In the genomic region with DNA sequence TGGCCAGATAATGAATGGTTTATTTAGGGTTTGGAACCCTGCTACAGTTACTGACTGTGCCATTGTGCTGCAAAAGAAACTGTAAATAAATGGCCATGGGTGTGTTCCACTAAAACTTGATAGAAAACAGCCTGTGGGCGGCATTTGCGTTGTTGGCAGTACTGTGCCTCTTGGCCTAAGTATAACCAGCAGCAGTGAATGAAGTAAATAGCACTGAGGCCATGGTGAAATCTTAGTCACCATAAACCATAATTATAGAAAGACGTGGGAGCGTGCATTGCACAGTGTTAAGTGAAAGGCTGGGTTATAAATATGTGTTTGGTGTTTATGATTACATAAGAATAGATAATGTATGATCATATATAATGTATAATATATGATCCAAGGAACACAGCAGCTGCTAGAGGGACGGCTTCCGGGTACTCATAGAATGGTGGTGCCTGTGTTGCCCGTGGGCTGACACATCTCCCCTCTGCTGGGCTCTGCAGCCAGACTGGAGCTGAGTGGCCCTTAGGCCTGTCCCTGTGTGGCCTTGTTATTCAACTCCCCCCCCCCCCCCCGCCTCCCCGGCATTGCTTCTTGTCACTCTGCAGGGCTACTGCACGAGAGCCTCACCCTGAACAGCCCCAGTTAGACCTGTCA, we compare ENCODE assay signal across 15 mouse cellular contexts. TPM values are rescaled to one million over a fixed set of nuclear protein-coding genes. Genes with fewer than 3 reads are reported as not detected.
DNase-seq lines count a peak whose midpoint lies in the region; ATAC-seq and TF ChIP-seq lines count a peak whose summit lies in the region.
"Had no signal": no experiment of that assay in that cellular context is flagged by ENCODE, and none has a peak within 500 bp of the region (broad histone marks: within the 10 kb centered on the region; RNA-seq: fewer than 3 reads in every experiment).

No protein-coding gene starts in this region.

- H3K27me3 ChIP-seq in heart, embryonic 10.5 days (ENCODE audit: insufficient read depth, poor library complexity, severe bottlenecking), result no peaks in the 10 kb centered on the region
- no peaks in the 10 kb centered on the region for H3K27me3 ChIP-seq in limb, embryonic 12.5 days
- no peaks in the 10 kb centered on the region for H3K27me3 ChIP-seq in limb, embryonic 10.5 days (ENCODE audit: low read depth, poor library complexity, severe bottlenecking)
- H3K27me3 ChIP-seq in heart, postnatal 0 days (ENCODE audit: control insufficient read depth, insufficient read depth, low read length), result no peaks in the 10 kb centered on the region
- H3K27me3 ChIP-seq: CH12.LX had no signal

- H3K4me1 ChIP-seq in heart, embryonic 10.5 days, result peaks cover 43% of the 10 kb centered on the region
- H3K4me1 ChIP-seq in limb, embryonic 12.5 days (replicated peaks), result peaks cover 13% of the 10 kb centered on the region
- peaks cover 26% of the 10 kb centered on the region for H3K4me1 ChIP-seq in limb, embryonic 10.5 days
- H3K4me1 ChIP-seq in heart, postnatal 0 days (ENCODE audit: control insufficient read depth, insufficient read depth), result no peaks in the 10 kb centered on the region

- TF ChIP-seq EP300 in heart, postnatal 0 days (IDR thresholded peaks at IDR 0.05; ENCODE audit: low read depth), result no peak

- no peak for TF ChIP-seq CTCF in heart, postnatal 0 days (IDR thresholded peaks at IDR 0.05; ENCODE audit: low read depth)

- peaks cover 4% of the 10 kb centered on the region; the same call in 1 of the 2 replicates for H3K36me3 ChIP-seq in heart, embryonic 10.5 days
- peaks cover 27% of the 10 kb centered on the region; the same call in 1 of the 2 replicates for H3K36me3 ChIP-seq in limb, embryonic 12.5 days
- no peaks in the 10 kb centered on the region for H3K36me3 ChIP-seq in limb, embryonic 10.5 days
- H3K36me3 ChIP-seq in heart, postnatal 0 days (replicated peaks; ENCODE audit: control insufficient read depth, insufficient read depth, low read length), result no peaks in the 10 kb centered on the region

- H3K9ac ChIP-seq in limb, embryonic 12.5 days (replicated peaks), result no peak overlapping the region
- H3K9ac ChIP-seq in heart, postnatal 0 days (replicated peaks; ENCODE audit: low read depth, low read length), result no peak overlapping the region

- H3K4me2 ChIP-seq in limb, embryonic 12.5 days, result no peak overlapping the region
- H3K4me2 ChIP-seq in heart, postnatal 0 days (ENCODE audit: low read depth, low read length), result 0 out of 2 replicates have a peak overlapping the region, but pooled peaks have one; percentile 21

- no peak for DNase-seq in heart, embryonic 10.5 days (ENCODE audit: low spot score)
- no peak for DNase-seq in heart, adult 9 months (ENCODE audit: low spot score in 2 of 2)
- no peak for DNase-seq in limb, embryonic 10.5 days (ENCODE audit: low spot score)
- peak; percentile 82 for DNase-seq in brain, adult 2 months (ENCODE audit: low read depth, low spot score)
- DNase-seq in heart, postnatal 0 days (ENCODE audit: low spot score), result no peak
- DNase-seq in urinary bladder, adult 18-20 months (ENCODE audit: low spot score in 2 of 2), result no peak
- DNase-seq in ovary, postnatal 14 days (ENCODE audit: low spot score), result no peak
- DNase-seq: adrenal gland, adult 8-10 months; kidney, adult 11 months had no signal

- 0 out of 2 replicates have a peak, but pooled peaks have one; percentile 16 for ATAC-seq in limb, embryonic 12.5 days (ENCODE audit: insufficient number of reproducible peaks, insufficient read depth, low FRiP score, low TSS enrichment, low read depth)
- no peak for ATAC-seq in heart, postnatal 0 days (ENCODE audit: insufficient read depth, low read depth)

- H3K9me3 ChIP-seq in heart, embryonic 10.5 days, result no peaks in the 10 kb centered on the region
- H3K9me3 ChIP-seq in limb, embryonic 12.5 days, result no peaks in the 10 kb centered on the region
- H3K9me3 ChIP-seq in limb, embryonic 10.5 days (replicated peaks), result no peaks in the 10 kb centered on the region
- no peaks in the 10 kb centered on the region for H3K9me3 ChIP-seq in heart, postnatal 0 days (replicated peaks; ENCODE audit: control insufficient read depth, low read length)

- H3K4me3 ChIP-seq in heart, embryonic 10.5 days, result peak overlapping the region; percentile 29
- no peak overlapping the region for H3K4me3 ChIP-seq in limb, embryonic 12.5 days (replicated peaks)
- no peak overlapping the region for H3K4me3 ChIP-seq in limb, embryonic 10.5 days
- no peak overlapping the region for H3K4me3 ChIP-seq in heart, postnatal 0 days (ENCODE audit: low read depth, low read length)
- H3K4me3 ChIP-seq: myocyte had no signal

- H3K27ac ChIP-seq in heart, embryonic 10.5 days, result 0 out of 2 replicates have a peak overlapping the region, but pooled peaks have one; percentile 42
- no peak overlapping the region for H3K27ac ChIP-seq in limb, embryonic 12.5 days
- H3K27ac ChIP-seq in limb, embryonic 10.5 days, result no peak overlapping the region
- no peak overlapping the region for H3K27ac ChIP-seq in heart, postnatal 0 days (ENCODE audit: low read depth)

- 60% methylated on average over 9 of the region's 10 CpGs for WGBS in heart, embryonic 10.5 days
- WGBS in limb, embryonic 12.5 days, result 65% methylated on average over 10 of the region's 10 CpGs
- WGBS in limb, embryonic 10.5 days, result 69% methylated on average over 10 of the region's 10 CpGs
- WGBS in heart, postnatal 0 days, result 60% methylated on average over 9 of the region's 10 CpGs

RNA-seq across cellular contexts. Expression of a gene that starts 17.5 kb away (rescaled TPM):
- polyA plus RNA-seq in heart, embryonic 10.5 days (2016; fragmentation: Nextera tagmentation; extraction: Ambion mirVana), result 6.9 and 9.4 TPM in 2 replicates
- 13.4 and 16.3 TPM in 2 replicates for polyA plus RNA-seq in limb, embryonic 12.5 days (2016; fragmentation: Nextera tagmentation; extraction: Ambion mirVana)
- polyA plus RNA-seq in limb, embryonic 10.5 days (2016; fragmentation: Nextera tagmentation; extraction: Ambion mirVana), result 12.5 and 14.6 TPM in 2 replicates
- total RNA-seq in heart, postnatal 0 days (2014; rRNA removed; ENCODE audit: low replicate concordance), result 4.0 and 7.6 TPM in 2 replicates
- 2.3 and 3.1 TPM in 2 replicates for polyA plus RNA-seq in heart, postnatal 0 days (2015; fragmentation: Nextera tagmentation; extraction: Ambion mirVana)

RNA-seq across cellular contexts. Expression of a gene that starts 23.3 kb away (rescaled TPM):
- not detected in 2 replicates for polyA plus RNA-seq in heart, embryonic 10.5 days (2016; fragmentation: Nextera tagmentation; extraction: Ambion mirVana)
- polyA plus RNA-seq in limb, embryonic 12.5 days (2016; fragmentation: Nextera tagmentation; extraction: Ambion mirVana), result 0.37 TPM in 1 of 2 replicates, not detected in the other
- not detected in 2 replicates for polyA plus RNA-seq in limb, embryonic 10.5 days (2016; fragmentation: Nextera tagmentation; extraction: Ambion mirVana)
- not detected in 2 replicates for total RNA-seq in heart, postnatal 0 days (2014; rRNA removed; ENCODE audit: low replicate concordance)
- polyA plus RNA-seq in heart, postnatal 0 days (2015; fragmentation: Nextera tagmentation; extraction: Ambion mirVana), result not detected in 2 replicates
- total RNA-seq: CH12.LX; liver, adult 2 months had no signal
- polyA plus RNA-seq: hindbrain, embryonic 11.5 days; liver, adult 2 months; thymus, postnatal 0 days had no signal

RNA-seq across cellular contexts. Expression of a gene that starts 29.2 kb away (rescaled TPM):
- polyA plus RNA-seq in heart, embryonic 10.5 days (2016; fragmentation: Nextera tagmentation; extraction: Ambion mirVana), result 58.2 and 68.5 TPM in 2 replicates
- polyA plus RNA-seq in limb, embryonic 12.5 days (2016; fragmentation: Nextera tagmentation; extraction: Ambion mirVana), result 49.1 and 55.2 TPM in 2 replicates
- polyA plus RNA-seq in limb, embryonic 10.5 days (2016; fragmentation: Nextera tagmentation; extraction: Ambion mirVana), result 36.1 and 44.4 TPM in 2 replicates
- 76.9 and 102 TPM in 2 replicates for total RNA-seq in heart, postnatal 0 days (2014; rRNA removed; ENCODE audit: low replicate concordance)
- 49.0 and 51.8 TPM in 2 replicates for polyA plus RNA-seq in heart, postnatal 0 days (2015; fragmentation: Nextera tagmentation; extraction: Ambion mirVana)

RNA-seq across cellular contexts. Expression of a gene that starts 50.4 kb away (rescaled TPM):
- 8.2 and 8.9 TPM in 2 replicates for polyA plus RNA-seq in heart, embryonic 10.5 days (2016; fragmentation: Nextera tagmentation; extraction: Ambion mirVana)
- 7.1 and 7.5 TPM in 2 replicates for polyA plus RNA-seq in limb, embryonic 12.5 days (2016; fragmentation: Nextera tagmentation; extraction: Ambion mirVana)
- 7.5 and 9.4 TPM in 2 replicates for polyA plus RNA-seq in limb, embryonic 10.5 days (2016; fragmentation: Nextera tagmentation; extraction: Ambion mirVana)
- total RNA-seq in heart, postnatal 0 days (2014; rRNA removed; ENCODE audit: low replicate concordance), result 21.6 and 44.2 TPM in 2 replicates
- polyA plus RNA-seq in heart, postnatal 0 days (2015; fragmentation: Nextera tagmentation; extraction: Ambion mirVana), result 14.5 and 14.6 TPM in 2 replicates

RNA-seq across cellular contexts. Expression of a gene that starts 55.7 kb away (rescaled TPM):
- polyA plus RNA-seq in heart, embryonic 10.5 days (2016; fragmentation: Nextera tagmentation; extraction: Ambion mirVana), result 1.0 and 1.8 TPM in 2 replicates
- polyA plus RNA-seq in limb, embryonic 12.5 days (2016; fragmentation: Nextera tagmentation; extraction: Ambion mirVana), result 8.0 TPM in 2 replicates
- polyA plus RNA-seq in limb, embryonic 10.5 days (2016; fragmentation: Nextera tagmentation; extraction: Ambion mirVana), result 1.7 and 3.1 TPM in 2 replicates
- 0.58 and 1.3 TPM in 2 replicates for total RNA-seq in heart, postnatal 0 days (2014; rRNA removed; ENCODE audit: low replicate concordance)
- 0.47 and 0.57 TPM in 2 replicates for polyA plus RNA-seq in heart, postnatal 0 days (2015; fragmentation: Nextera tagmentation; extraction: Ambion mirVana)
